19 mouse cellular contexts compared by ENCODE assay signal in the genomic region with DNA sequence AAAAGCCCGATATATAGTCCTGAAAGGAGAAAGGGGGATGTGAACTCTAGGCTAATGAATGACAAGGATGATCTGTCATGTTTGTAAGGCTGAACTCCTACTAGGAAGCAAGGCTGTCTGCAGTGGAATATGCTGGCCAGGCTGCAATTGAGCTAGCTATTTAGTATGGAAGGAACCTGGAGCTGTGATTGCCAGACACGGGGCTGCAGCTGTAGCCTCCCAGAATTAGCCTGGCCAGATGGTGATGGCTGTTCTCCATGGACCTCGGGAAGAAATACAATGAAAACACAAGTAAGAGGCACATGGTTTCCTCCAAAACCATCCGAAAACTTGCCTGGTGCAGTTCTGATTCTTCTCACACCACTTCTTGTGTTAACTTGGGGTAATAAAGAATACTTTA. TPM values are rescaled to one million over a fixed set of nuclear protein-coding genes. Genes with fewer than 3 reads are reported as not detected.
DNase-seq lines count a peak whose midpoint lies in the region; ATAC-seq lines count a peak whose summit lies in the region.
"Had no signal": no experiment of that assay in that cellular context is flagged by ENCODE, and none has a peak within 500 bp of the region (broad histone marks: within the 10 kb centered on the region; RNA-seq: fewer than 3 reads in every experiment).

No protein-coding gene starts in this region.

- intact Hi-C loops in left cerebral cortex, postnatal 36 days (cut with DNase I) = no loop called here

- no peak overlapping the region for H3K27ac ChIP-seq in hindbrain, embryonic 11.5 days (ENCODE audit: low read depth, low read length)
- no peak overlapping the region for H3K27ac ChIP-seq in hindbrain, embryonic 10.5 days
- no peak overlapping the region for H3K27ac ChIP-seq in hindbrain, embryonic 16.5 days (ENCODE audit: low read depth, low read length)
- H3K27ac ChIP-seq: neural tube, embryonic 13.5 days had no signal

- 59% methylated on average over 4 of the region's 4 CpGs for WGBS in hindbrain, embryonic 11.5 days
- 67% methylated on average over 4 of the region's 4 CpGs for WGBS in hindbrain, embryonic 10.5 days
- 51% methylated on average over 4 of the region's 4 CpGs for WGBS in hindbrain, embryonic 16.5 days

- H3K36me3 ChIP-seq in hindbrain, embryonic 11.5 days (ENCODE audit: control insufficient read depth, insufficient read depth, low read length) = no peaks in the 10 kb centered on the region
- no peaks in the 10 kb centered on the region for H3K36me3 ChIP-seq in hindbrain, embryonic 10.5 days
- no peaks in the 10 kb centered on the region for H3K36me3 ChIP-seq in hindbrain, embryonic 16.5 days (ENCODE audit: control insufficient read depth, insufficient read depth, low read length)
- H3K36me3 ChIP-seq: neural tube, embryonic 13.5 days had no signal

- ATAC-seq in hindbrain, embryonic 11.5 days (ENCODE audit: low FRiP score) = 0 out of 2 replicates have a peak, but pooled peaks have one; percentile 38
- peak; percentile 59; the same call in 1 of the 2 replicates for ATAC-seq in hindbrain, embryonic 16.5 days
- ATAC-seq: inflammation-experienced regulatory T-cells, adult 6 months; liver, postnatal 0 days had no signal

- no peak overlapping the region for H3K9ac ChIP-seq in hindbrain, embryonic 11.5 days (ENCODE audit: low read depth, low read length)
- no peak overlapping the region for H3K9ac ChIP-seq in hindbrain, embryonic 16.5 days (ENCODE audit: low read depth, low read length)
- H3K9ac ChIP-seq: liver, postnatal 0 days; neural tube, embryonic 13.5 days had no signal

- H3K4me2 ChIP-seq in hindbrain, embryonic 11.5 days (replicated peaks; ENCODE audit: low read depth, low read length) = no peak overlapping the region
- no peak overlapping the region for H3K4me2 ChIP-seq in hindbrain, embryonic 16.5 days (ENCODE audit: low read length)
- H3K4me2 ChIP-seq: neural tube, embryonic 13.5 days had no signal

- no peaks in the 10 kb centered on the region for H3K4me1 ChIP-seq in hindbrain, embryonic 11.5 days (replicated peaks; ENCODE audit: control insufficient read depth, insufficient read depth, low read length)
- H3K4me1 ChIP-seq in hindbrain, embryonic 10.5 days (replicated peaks) = peaks cover 14% of the 10 kb centered on the region
- H3K4me1 ChIP-seq in hindbrain, embryonic 16.5 days (ENCODE audit: control insufficient read depth, insufficient read depth, low read depth, low read length) = no peaks in the 10 kb centered on the region

- H3K4me3 ChIP-seq in hindbrain, embryonic 11.5 days (ENCODE audit: low read depth, low read length) = no peak overlapping the region
- no peak overlapping the region for H3K4me3 ChIP-seq in hindbrain, embryonic 10.5 days
- H3K4me3 ChIP-seq in hindbrain, embryonic 16.5 days (ENCODE audit: low read length) = no peak overlapping the region
- H3K4me3 ChIP-seq: neural tube, embryonic 13.5 days had no signal

- H3K27me3 ChIP-seq in hindbrain, embryonic 11.5 days (ENCODE audit: control insufficient read depth, insufficient read depth, low read length) = no peaks in the 10 kb centered on the region
- H3K27me3 ChIP-seq in hindbrain, embryonic 10.5 days (ENCODE audit: insufficient read depth, poor library complexity, severe bottlenecking) = no peaks in the 10 kb centered on the region
- no peaks in the 10 kb centered on the region for H3K27me3 ChIP-seq in hindbrain, embryonic 16.5 days (replicated peaks; ENCODE audit: control insufficient read depth, insufficient read depth, low read length)
- H3K27me3 ChIP-seq: neural tube, embryonic 13.5 days had no signal

- no peaks in the 10 kb centered on the region for H3K9me3 ChIP-seq in hindbrain, embryonic 11.5 days (ENCODE audit: control insufficient read depth, low read length)
- no peaks in the 10 kb centered on the region for H3K9me3 ChIP-seq in hindbrain, embryonic 10.5 days
- no peaks in the 10 kb centered on the region for H3K9me3 ChIP-seq in hindbrain, embryonic 16.5 days (ENCODE audit: control insufficient read depth, low read length)
- H3K9me3 ChIP-seq: neural tube, embryonic 13.5 days had no signal

- DNase-seq in hindbrain, embryonic 11.5 days (ENCODE audit: low spot score) = no peak
- no peak for DNase-seq in hindbrain, embryonic 10.5 days (ENCODE audit: low spot score)
- peak; percentile 31 to 37 for DNase-seq in left cerebral cortex, postnatal 36 days (ENCODE audit: low spot score in 2 of 2)
- no peak for DNase-seq in left cerebral cortex, adult 11 months (ENCODE audit: low spot score)
- DNase-seq in right cerebral cortex, postnatal 36 days (ENCODE audit: low spot score in 2 of 2) = peak; percentile 26 to 56
- no peak for DNase-seq in thymus, postnatal 25 days
- DNase-seq: adrenal gland, postnatal 36 days; cerebellum, adult 9-11 months; gastrocnemius, postnatal 36 days; heart, postnatal 10 days; kidney, adult 9 months; kidney, postnatal 36 days; liver; liver, postnatal 0 days; thymus, adult 2 months had no signal

RNA-seq across cellular contexts. Expression of a gene that starts 51.6 kb away (rescaled TPM):
- 14.8 and 17.0 TPM in 2 replicates for polyA plus RNA-seq in hindbrain, embryonic 11.5 days (2014; fragmentation: Nextera tagmentation; extraction: Ambion mirVana)
- 5.7 and 6.6 TPM in 2 replicates for polyA plus RNA-seq in hindbrain, embryonic 10.5 days (2016; fragmentation: Nextera tagmentation; extraction: Ambion mirVana)
- 100 to 1,000 TPM; 120 to 125 TPM for total RNA-seq in left cerebral cortex, postnatal 36 days (2021)
- 53.2 and 67.4 TPM in 2 replicates for polyA plus RNA-seq in hindbrain, embryonic 16.5 days (2015; fragmentation: Nextera tagmentation; extraction: Ambion mirVana)
- total RNA-seq: gastrocnemius, postnatal 36 days; heart, postnatal 10 days; megakaryocyte-erythroid progenitor cell, adult 5-6 weeks had no signal
- polyA plus RNA-seq: inflammation-experienced regulatory T-cells, adult 6 months; liver, postnatal 0 days had no signal

Comparison
In these comparisons a context has a peak if more than half of its experiments do, and no peak if none do; other contexts are left out.
1. DNase-seq: peak in left cerebral cortex, postnatal 36 days (2 of 2) and right cerebral cortex, postnatal 36 days (2 of 2); none in hindbrain, embryonic 11.5 days (single experiment), hindbrain, embryonic 10.5 days (single experiment), left cerebral cortex, adult 11 months (single experiment) and thymus, postnatal 25 days (single experiment).